23 mouse cellular contexts compared by ENCODE assay signal in the genomic region with DNA sequence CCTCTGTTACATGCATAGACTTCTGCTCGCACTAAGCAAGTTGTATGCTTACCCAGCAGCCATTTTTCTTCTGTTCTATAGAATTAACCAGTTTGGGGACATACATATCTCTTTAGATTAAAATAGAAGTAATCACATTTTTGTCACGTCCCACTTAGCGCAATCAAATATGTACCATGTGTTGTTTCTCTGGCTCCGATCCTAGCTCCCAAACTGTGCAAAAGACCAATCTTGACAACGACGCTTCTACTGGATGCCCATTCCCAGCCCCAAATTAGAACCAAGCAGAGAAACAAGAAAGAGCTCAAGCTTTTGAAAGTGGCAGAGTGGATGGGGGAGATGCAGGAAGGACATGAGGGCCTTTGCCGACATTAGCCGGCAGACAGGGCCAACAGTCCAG.
DNase-seq lines count a peak whose midpoint lies in the region; ATAC-seq lines count a peak whose summit lies in the region.
"Had no signal": no experiment of that assay in that cellular context is flagged by ENCODE, and none has a peak within 500 bp of the region (broad histone marks: within the 10 kb centered on the region; RNA-seq: fewer than 3 reads in every experiment).

No protein-coding gene starts in this region.

- no peaks in the 10 kb centered on the region for H3K9me3 ChIP-seq in forebrain, embryonic 16.5 days (ENCODE audit: control insufficient read depth, low read length)
- no peaks in the 10 kb centered on the region for H3K9me3 ChIP-seq in forebrain, embryonic 12.5 days
- H3K9me3 ChIP-seq: embryonic facial prominence, embryonic 10.5 days; embryonic facial prominence, embryonic 12.5 days; forebrain, embryonic 13.5 days; forebrain, embryonic 15.5 days; G1E had no signal

- H3K27ac ChIP-seq in forebrain, embryonic 16.5 days (ENCODE audit: low read length), result no peak overlapping the region
- no peak overlapping the region for H3K27ac ChIP-seq in forebrain, embryonic 12.5 days
- H3K27ac ChIP-seq: embryonic facial prominence, embryonic 10.5 days; embryonic facial prominence, embryonic 12.5 days; forebrain, embryonic 13.5 days; forebrain, embryonic 15.5 days had no signal

- H3K4me1 ChIP-seq in forebrain, embryonic 16.5 days (replicated peaks; ENCODE audit: control insufficient read depth, insufficient read depth, low read length), result peaks cover 6% of the 10 kb centered on the region; the same call in 1 of the 2 replicates
- no peaks in the 10 kb centered on the region for H3K4me1 ChIP-seq in forebrain, embryonic 12.5 days
- H3K4me1 ChIP-seq: embryonic facial prominence, embryonic 10.5 days; embryonic facial prominence, embryonic 12.5 days; forebrain, embryonic 13.5 days had no signal

- ATAC-seq in forebrain, embryonic 16.5 days, result peak; percentile 46; the same call in 1 of the 2 replicates
- ATAC-seq in forebrain, embryonic 12.5 days (ENCODE audit: low FRiP score), result no peak
- ATAC-seq in frontal cortex, adult (ENCODE audit: low TSS enrichment), result peak; percentile 35
- ATAC-seq: CD4-positive, CD25-positive, alpha-beta regulatory T cell, adult 4 months; forebrain, embryonic 15.5 days; Patski had no signal

- H3K36me3 ChIP-seq in forebrain, embryonic 16.5 days (ENCODE audit: control insufficient read depth, insufficient read depth), result no peaks in the 10 kb centered on the region
- no peaks in the 10 kb centered on the region for H3K36me3 ChIP-seq in forebrain, embryonic 12.5 days (replicated peaks)
- H3K36me3 ChIP-seq: embryonic facial prominence, embryonic 10.5 days; embryonic facial prominence, embryonic 12.5 days; forebrain, embryonic 15.5 days; G1E had no signal

- no peak overlapping the region for H3K9ac ChIP-seq in forebrain, embryonic 16.5 days (replicated peaks; ENCODE audit: low read depth, low read length)
- H3K9ac ChIP-seq in forebrain, embryonic 12.5 days, result no peak overlapping the region
- H3K9ac ChIP-seq: embryonic facial prominence, embryonic 12.5 days; forebrain, embryonic 13.5 days; forebrain, embryonic 15.5 days had no signal

- no peak for DNase-seq in frontal cortex, postnatal 14 days (ENCODE audit: low spot score in 2 of 2)
- DNase-seq in brain, adult 2 months (ENCODE audit: low read depth, low spot score), result peak; percentile 55
- DNase-seq in T-cell, adult 2 months (ENCODE audit: low spot score), result no peak
- DNase-seq: adrenal gland, adult 8-10 months; adrenal gland, postnatal 14 days; adrenal gland, postnatal 36 days; B cell, adult 2 months; cerebellum, adult 11-12 months; cerebellum, adult 2 months; cerebellum, adult 9-10 months; cerebellum, postnatal 10 days; cerebellum, postnatal 25 days had no signal

- no peak overlapping the region for H3K4me3 ChIP-seq in forebrain, embryonic 16.5 days (replicated peaks; ENCODE audit: low read length)
- H3K4me3 ChIP-seq in forebrain, embryonic 12.5 days (replicated peaks), result no peak overlapping the region
- H3K4me3 ChIP-seq: embryonic facial prominence, embryonic 10.5 days; embryonic facial prominence, embryonic 12.5 days; forebrain, embryonic 13.5 days; forebrain, embryonic 15.5 days had no signal

- H3K4me2 ChIP-seq in forebrain, embryonic 16.5 days (ENCODE audit: low read length), result no peak overlapping the region
- no peak overlapping the region for H3K4me2 ChIP-seq in forebrain, embryonic 12.5 days
- H3K4me2 ChIP-seq: embryonic facial prominence, embryonic 12.5 days; forebrain, embryonic 13.5 days; forebrain, embryonic 15.5 days had no signal

- no peaks in the 10 kb centered on the region for H3K27me3 ChIP-seq in forebrain, embryonic 16.5 days (replicated peaks; ENCODE audit: control insufficient read depth, insufficient read depth, low read length)
- no peaks in the 10 kb centered on the region for H3K27me3 ChIP-seq in forebrain, embryonic 12.5 days
- H3K27me3 ChIP-seq: CH12.LX; embryonic facial prominence, embryonic 12.5 days; forebrain, embryonic 13.5 days; forebrain, embryonic 15.5 days had no signal

- WGBS in forebrain, embryonic 16.5 days, result 72% methylated on average over 8 of the region's 8 CpGs
- 92% methylated on average over 8 of the region's 8 CpGs for WGBS in forebrain, embryonic 12.5 days
